Mouse (Mus musculus) spleen, adult 2 months (tissue): ENCODE data around the gene Pdcd1lg2. TPM values are rescaled to one million over a fixed set of nuclear protein-coding genes. Genes with fewer than 3 reads are reported as not detected.

ENCODE experiments used
- DNase-seq, 2 experiments: peaks; one replicate each; pipeline versions ENCODE4 v3.0.0 to v3.0.0-alpha.2; 2012 to 2021; ENCODE audit warnings: low spot score in 2 of 2, low read depth in 1 of 2
- H3K27ac ChIP-seq: fragments of 200-500 bp; 2 replicates; pipeline ENCODE4 v1.5.1; 2012; ENCODE audit warnings: low read length, inconsistent platforms; ENCODE audit not compliant: insufficient read depth
- H3K27me3 ChIP-seq: fragments of 200-500 bp; 2 replicates; pipeline ENCODE4 v1.6.1; 2012; ENCODE audit warnings: mild to moderate bottlenecking, moderate library complexity, low read length, inconsistent platforms; ENCODE audit not compliant: control insufficient read depth, insufficient read depth
- H3K36me3 ChIP-seq: fragments of 200-500 bp; 2 replicates; pipeline ENCODE4 v1.6.1; 2012; ENCODE audit warnings: mild to moderate bottlenecking, low read length, inconsistent platforms; ENCODE audit not compliant: control insufficient read depth, insufficient read depth
- H3K4me1 ChIP-seq: fragments of 200-500 bp; 2 replicates; pipeline ENCODE4 v1.6.1; 2011; ENCODE audit warnings: inconsistent platforms; ENCODE audit not compliant: control insufficient read depth, insufficient read depth, insufficient read length
- H3K4me3 ChIP-seq: fragments of 200-500 bp; 2 replicates; pipeline ENCODE4 v1.5.1; 2011; ENCODE audit warnings: mild to moderate bottlenecking, inconsistent platforms; ENCODE audit not compliant: insufficient read depth, insufficient read length; ENCODE audit errors: extremely low read depth
- CTCF ChIP-seq: fragments of 200-500 bp; IDR thresholded peaks from 2 replicates; pipeline ENCODE4 v1.5.1; 2011; ENCODE audit warnings: mild to moderate bottlenecking, inconsistent platforms; ENCODE audit not compliant: insufficient read depth, insufficient read length, insufficient replicate concordance; ENCODE audit errors: extremely low read depth
- POLR2A ChIP-seq: fragments of 200-500 bp; IDR thresholded peaks from 2 replicates; pipeline ENCODE4 v1.6.1; 2011; ENCODE audit warnings: low read depth, low read length, inconsistent platforms
- WGBS: fragments of 180-500 bp; shearing (Covaris S2); methylation state at CpG from one replicate; pipeline ENCODE4 v1.1.7; 2018; 5-methylcytosine and 5-hydroxymethylcytosine counted together
- polyA plus RNA-seq: library from polyadenylated mRNA; depleted of rRNA; stranded (reverse); fragments of >200 nt; gene quantifications from 2 replicates; pipeline ENCODE4 v1.2.3, GENCODE M21; 2012; rRNA removed

The Pdcd1lg2 gene
- polyA plus RNA-seq = 1.0 and 1.2 TPM in 2 replicates

DNA sequence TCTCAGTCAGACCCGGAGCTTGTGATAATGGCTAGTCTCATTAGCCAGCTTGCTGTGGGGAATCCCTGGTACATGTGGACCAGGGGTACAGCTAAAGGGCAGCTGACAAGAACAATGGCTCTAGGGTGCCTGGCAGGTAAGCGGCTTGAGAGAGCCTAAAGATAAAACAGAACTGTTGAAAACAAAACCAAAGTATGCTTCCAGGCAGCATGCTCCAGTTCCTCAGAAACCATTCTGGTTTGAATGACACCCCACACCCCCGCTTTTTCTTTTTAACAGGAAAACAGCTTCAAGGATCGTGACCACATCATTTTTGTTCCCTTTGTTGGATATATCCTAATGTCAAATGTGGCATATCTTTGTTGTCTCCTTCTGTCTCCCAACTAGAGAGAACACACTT is at the start of gene Pdcd1lg2:
Pdcd1lg2 (plus strand) TSS at position 301 of the 400 bp plus-strand sequence.
- Histone ChIP-seq H3K27ac (no peak within 1 kb of the TSS), H3K4me1 (no peaks in the 10 kb centered on the region), H3K27me3 (no peaks in the 10 kb centered on the region), H3K36me3 (no peaks in the 10 kb centered on the region), H3K4me3 (no peak within 1 kb of the TSS)
- WGBS = 86% methylated on average over 4 of the region's 4 CpGs
- TF ChIP-seq POLR2A (no peak), CTCF (no peak)
- no peak for DNase-seq

DNA sequence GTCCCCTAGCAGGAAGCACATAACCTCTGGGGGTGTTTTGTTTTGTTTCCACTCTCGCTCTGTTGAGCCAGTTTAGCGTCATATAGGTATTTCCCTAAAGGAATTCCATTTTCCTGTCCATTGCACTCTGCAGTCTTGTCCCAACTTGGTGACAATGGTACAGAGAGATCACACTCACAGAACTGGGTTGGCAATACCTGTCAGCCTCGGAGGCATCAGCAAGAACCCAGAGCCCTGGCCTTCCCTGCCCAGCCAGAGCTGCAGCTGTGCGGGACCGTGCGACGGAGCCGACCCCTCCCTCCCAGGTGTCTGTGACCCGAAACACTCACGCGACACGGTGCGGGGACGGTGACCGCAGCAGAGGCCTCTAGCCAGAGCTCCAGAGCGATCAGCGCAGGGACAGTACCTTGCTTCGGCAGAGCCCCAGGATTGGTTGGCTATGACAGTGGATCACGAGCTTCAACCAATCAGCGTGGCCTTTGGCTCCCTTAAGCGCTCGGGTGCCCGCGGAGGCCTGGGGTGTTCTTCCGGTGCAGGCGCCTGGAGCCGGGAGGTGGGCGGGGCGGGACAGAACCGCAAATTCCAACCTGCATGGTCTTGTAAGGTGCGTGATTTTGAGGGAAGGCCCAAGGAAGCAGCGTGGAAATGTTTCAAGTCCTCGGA is 49.1 kb upstream of the Pdcd1lg2 start:
- TF ChIP-seq POLR2A = peak; percentile 11; the same call in 1 of the 2 replicates
- no peak for TF ChIP-seq CTCF
- WGBS = 2% methylated on average over 33 of the region's 33 CpGs
- peak; percentile 82 to 88 for DNase-seq
- H3K27me3 ChIP-seq = no peaks in the 10 kb centered on the region
- peak overlapping the region; percentile 94 for H3K4me3 ChIP-seq
- peaks cover 12% of the 10 kb centered on the region for H3K4me1 ChIP-seq
- peaks cover 4% of the 10 kb centered on the region; the same call in 1 of the 2 replicates for H3K36me3 ChIP-seq
- H3K27ac ChIP-seq = peak overlapping the region; percentile 63

DNA sequence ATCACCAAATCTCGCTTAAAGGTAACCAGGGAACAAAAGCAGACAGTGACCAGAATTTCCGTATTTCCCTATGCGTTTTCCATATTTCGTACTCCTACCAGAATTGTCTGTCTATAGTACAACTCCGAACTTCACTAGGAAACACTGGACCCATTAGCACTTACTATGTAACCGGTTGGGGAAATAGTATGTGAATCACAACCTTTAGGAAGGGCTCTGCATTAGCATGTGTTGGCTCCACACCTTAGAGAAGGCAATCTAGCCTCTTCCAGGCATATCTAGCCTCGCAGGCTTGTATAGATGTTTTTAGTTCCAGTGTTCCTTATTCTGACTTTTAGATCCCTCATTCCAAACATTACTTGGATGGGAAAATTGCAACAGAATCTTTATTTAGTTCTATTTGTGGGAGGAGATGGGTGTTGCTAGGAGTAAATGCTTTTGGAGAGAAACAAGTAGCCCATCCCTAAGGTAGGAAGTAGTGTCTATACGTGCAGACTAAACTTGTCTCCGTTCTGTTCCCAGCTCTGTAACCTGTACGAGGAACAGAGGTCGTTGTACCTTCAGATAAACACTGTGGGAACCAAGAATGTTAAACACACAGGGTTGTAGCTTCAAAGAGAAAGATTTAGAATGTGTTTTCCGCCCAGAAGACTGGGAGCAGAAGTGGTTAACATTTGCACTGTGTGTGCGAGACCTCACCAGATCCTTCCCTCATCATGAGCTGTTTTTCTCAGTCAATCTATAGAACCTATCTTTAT is 48.4 kb upstream of the Pdcd1lg2 start:
- peaks cover 4% of the 10 kb centered on the region; the same call in 1 of the 2 replicates for H3K36me3 ChIP-seq
- TF ChIP-seq POLR2A (no peak), CTCF (no peak)
- 0 out of 2 replicates have a peak overlapping the region, but pooled peaks have one; percentile 45 for H3K27ac ChIP-seq
- no peaks in the 10 kb centered on the region for H3K27me3 ChIP-seq
- H3K4me1 ChIP-seq = peaks cover 12% of the 10 kb centered on the region
- WGBS = 51% methylated on average over 13 of the region's 13 CpGs
- DNase-seq = no peak
- peak overlapping the region; percentile 94 for H3K4me3 ChIP-seq

DNA sequence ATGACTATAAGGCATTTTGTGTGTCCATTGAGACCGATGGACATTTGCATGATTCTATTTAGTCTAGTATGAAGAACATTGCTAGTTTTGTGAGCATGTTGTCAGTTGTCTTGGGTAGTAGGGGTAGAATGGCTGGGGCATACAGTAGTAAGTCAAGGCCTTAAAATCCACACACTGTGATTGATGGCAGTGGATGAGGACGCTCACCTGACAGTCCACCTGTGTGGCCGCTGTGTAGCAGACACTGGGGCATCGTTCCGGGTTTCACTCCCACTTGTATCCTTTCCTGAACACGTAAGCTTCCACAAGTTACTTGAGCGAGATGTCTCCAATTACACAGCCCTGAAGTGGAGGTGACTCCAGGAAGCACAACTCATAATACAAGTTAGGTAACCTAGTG is 47.2 kb upstream of the Pdcd1lg2 start:
- no peak overlapping the region for H3K4me3 ChIP-seq
- H3K27ac ChIP-seq = no peak overlapping the region; the same call in 1 of the 2 replicates
- no peak for DNase-seq

DNA sequence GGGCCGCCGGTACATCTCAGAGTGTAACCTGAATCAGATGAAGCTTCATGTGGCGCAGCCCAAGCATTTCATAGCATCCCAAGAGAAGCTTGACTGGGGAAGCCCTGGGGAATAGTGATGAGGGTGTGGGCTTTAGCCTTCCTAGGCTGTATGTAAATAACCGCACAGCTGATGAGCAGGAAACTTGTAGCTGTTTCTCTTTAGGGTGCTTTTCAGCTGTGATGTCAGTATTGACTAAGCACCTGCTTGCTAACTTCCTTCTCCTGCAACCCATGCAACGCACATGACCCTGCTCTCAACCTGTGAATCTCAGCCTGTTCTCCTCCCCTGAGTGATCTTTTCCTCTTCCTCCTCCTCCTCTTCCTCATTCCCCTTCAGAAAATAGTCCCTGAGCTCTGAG is 46.6 kb upstream of the Pdcd1lg2 start:
- peak overlapping the region; percentile 82 for H3K27ac ChIP-seq
- H3K27me3 ChIP-seq = no peaks in the 10 kb centered on the region
- DNase-seq = peak; percentile 57 to 84
- peaks cover 12% of the 10 kb centered on the region for H3K4me1 ChIP-seq
- no peak for TF ChIP-seq CTCF
- WGBS = 42% methylated on average over 5 of the region's 5 CpGs
- H3K36me3 ChIP-seq = no peaks in the 10 kb centered on the region
- no peak overlapping the region for H3K4me3 ChIP-seq

More for the DNA sequence above, 47.2 kb upstream of the Pdcd1lg2 start:
- WGBS = 94% methylated on average over 7 of the region's 7 CpGs
- TF ChIP-seq CTCF (no peak), POLR2A (no peak)
- Histone ChIP-seq H3K27me3 (no peaks in the 10 kb centered on the region), H3K36me3 (peaks cover 2% of the 10 kb centered on the region; the same call in 1 of the 2 replicates), H3K4me1 (peaks cover 12% of the 10 kb centered on the region)

DNA sequence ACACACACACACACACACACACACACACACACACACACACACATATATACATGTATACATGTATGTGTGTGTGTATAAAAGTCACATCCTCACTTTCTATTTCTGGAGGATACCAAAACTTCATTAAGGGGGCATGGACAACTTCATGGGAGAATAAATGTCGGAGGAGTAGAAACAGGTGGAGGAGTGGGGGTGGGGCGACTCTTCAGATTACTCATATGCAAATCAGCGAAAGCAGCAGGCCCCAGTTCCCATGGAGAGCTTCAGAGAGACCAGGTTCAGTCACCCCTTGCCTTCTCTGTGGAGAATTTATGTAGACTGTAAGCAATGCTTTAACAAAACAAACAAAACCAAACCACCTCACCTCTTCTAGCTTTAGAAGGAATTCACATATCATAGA is 45.6 kb upstream of the Pdcd1lg2 start:
- Histone ChIP-seq H3K27me3 (no peaks in the 10 kb centered on the region), H3K4me3 (no peak overlapping the region), H3K4me1 (peaks cover 12% of the 10 kb centered on the region), H3K27ac (peak overlapping the region; percentile 9; the same call in 1 of the 2 replicates), H3K36me3 (no peaks in the 10 kb centered on the region)
- TF ChIP-seq CTCF (no peak), POLR2A (no peak)
- peak; percentile 60 to 75 for DNase-seq
- 52% methylated on average over 3 of the region's 3 CpGs for WGBS
